Mouse (Mus musculus) heart, embryonic 11.5 days (tissue): Measurements from ENCODE around the gene Flvcr2. TPM values are rescaled to one million over a fixed set of nuclear protein-coding genes. Genes with fewer than 3 reads are reported as not detected.

ENCODE experiments used
- ATAC-seq: fragments of 200-750 bp; cut with Nextera tagmentation; replicated peaks from 2 replicates; pipeline ENCODE4 v1.8.0; 2017; ENCODE audit warnings: moderate library complexity; ENCODE audit not compliant: insufficient number of reproducible peaks, low FRiP score, low TSS enrichment
- H3K27ac ChIP-seq: fragments of 300-500 bp; sonication (generic); 2 replicates; pipeline ENCODE4 v1.5.1; 2014; ENCODE audit warnings: mild to moderate bottlenecking, low read depth, low read length
- H3K27me3 ChIP-seq: fragments of 300-500 bp; sonication (generic); 2 replicates; pipeline ENCODE4 v1.6.1; 2014; ENCODE audit warnings: mild to moderate bottlenecking, low read length, mixed read lengths; ENCODE audit not compliant: control insufficient read depth, insufficient read depth
- H3K36me3 ChIP-seq: fragments of 300-500 bp; sonication (generic); 2 replicates; pipeline ENCODE4 v1.6.1; 2014; ENCODE audit warnings: mild to moderate bottlenecking, low read length, moderate library complexity, mixed read lengths; ENCODE audit not compliant: control insufficient read depth, insufficient read depth
- H3K4me1 ChIP-seq: fragments of 300-500 bp; sonication (generic); 2 replicates; pipeline ENCODE4 v1.6.1; 2014; ENCODE audit warnings: low read length; ENCODE audit not compliant: control insufficient read depth, insufficient read depth
- H3K4me2 ChIP-seq: fragments of 300-500 bp; sonication (generic); 2 replicates; pipeline ENCODE4 v1.6.1; 2014; ENCODE audit warnings: mild to moderate bottlenecking, moderate library complexity
- H3K4me3 ChIP-seq: fragments of 300-500 bp; sonication (generic); 2 replicates; pipeline ENCODE4 v1.5.1; 2014; ENCODE audit warnings: low read depth, low read length
- H3K9ac ChIP-seq: fragments of 300-500 bp; sonication (generic); 2 replicates; pipeline ENCODE4 v1.6.1; 2014; ENCODE audit warnings: mild to moderate bottlenecking, low read depth, low read length, moderate library complexity
- H3K9me3 ChIP-seq: fragments of 300-500 bp; sonication (generic); replicated peaks from 2 replicates; pipeline ENCODE4 v1.6.1; 2016; ENCODE audit warnings: low read length; ENCODE audit not compliant: control insufficient read depth
- WGBS: fragments of 180-500 bp; shearing (Covaris S2); extraction: QIAGEN DNeasy Blood & Tissue Kit; methylation state at CpG from one replicate; pipeline ENCODE4 v1.1.7; 2014; ENCODE audit not compliant: insufficient replicate concordance; 5-methylcytosine and 5-hydroxymethylcytosine counted together
- polyA plus RNA-seq: library from polyadenylated mRNA; unstranded; fragments of >200 nt; fragmentation: Nextera tagmentation; extraction: Ambion mirVana; gene quantifications from 2 replicates; pipeline ENCODE4 v1.2.1, GENCODE M21; 2014

Gene Flvcr2
- polyA plus RNA-seq, 1 experiment from 2014 or later: 5.8 TPM

DNA sequence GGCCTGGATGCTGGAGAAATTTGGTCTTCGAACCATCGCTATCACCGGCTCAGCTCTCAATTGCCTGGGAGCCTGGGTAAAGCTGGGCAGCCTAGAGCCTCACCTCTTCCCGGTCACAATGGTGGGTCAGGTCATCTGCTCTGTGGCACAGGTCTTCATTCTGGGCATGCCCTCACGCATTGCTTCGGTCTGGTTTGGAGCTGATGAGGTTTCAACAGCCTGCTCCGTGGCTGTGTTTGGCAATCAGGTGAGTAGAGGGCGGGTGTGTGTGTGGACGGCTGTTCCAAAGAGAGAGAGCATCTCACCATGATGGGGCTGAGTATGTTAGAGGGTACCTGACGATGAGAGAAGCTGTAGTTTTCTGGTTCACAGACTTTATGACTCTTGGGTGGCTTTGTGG lies 1.0 kb downstream of the Flvcr2 start:
- Histone ChIP-seq H3K4me3 (peak overlapping the region; percentile 46), H3K9ac (no peak overlapping the region), H3K36me3 (no peaks in the 10 kb centered on the region), H3K9me3 (no peaks in the 10 kb centered on the region), H3K4me2 (peak overlapping the region; percentile 98), H3K4me1 (peaks cover 5% of the 10 kb centered on the region), H3K27me3 (peaks cover 7% of the 10 kb centered on the region), H3K27ac (no peak overlapping the region)
- 76% methylated on average over 10 of the region's 10 CpGs for WGBS
- ATAC-seq: no peak

DNA sequence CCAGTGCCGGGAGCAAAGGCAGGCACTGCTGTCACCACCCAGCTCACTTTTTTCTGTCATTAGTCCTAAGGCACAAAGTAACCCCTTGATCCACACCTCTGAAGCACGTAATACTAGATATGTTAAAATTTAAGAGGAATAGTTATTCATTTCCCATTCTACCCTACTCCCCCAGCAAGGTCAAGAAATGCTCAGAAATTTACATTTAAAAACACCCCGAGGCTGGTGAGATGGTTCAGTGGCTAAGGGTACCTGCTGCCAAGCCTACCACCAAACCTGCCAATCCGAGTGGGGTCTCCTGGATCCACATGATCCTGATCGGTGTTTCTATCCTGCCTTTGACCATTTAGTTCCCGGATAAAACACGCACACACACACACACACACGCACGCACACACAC lies 3.5 kb downstream of the Flvcr2 start:
- H3K4me1 ChIP-seq: peaks cover 7% of the 10 kb centered on the region
- no peak overlapping the region for H3K9ac ChIP-seq
- no peak overlapping the region for H3K27ac ChIP-seq
- ATAC-seq: no peak
- H3K4me2 ChIP-seq: no peak overlapping the region
- H3K36me3 ChIP-seq: no peaks in the 10 kb centered on the region
- peaks cover 7% of the 10 kb centered on the region for H3K27me3 ChIP-seq
- H3K4me3 ChIP-seq: no peak overlapping the region
- H3K9me3 ChIP-seq: no peaks in the 10 kb centered on the region
- 88% methylated on average over 9 of the region's 9 CpGs for WGBS

DNA sequence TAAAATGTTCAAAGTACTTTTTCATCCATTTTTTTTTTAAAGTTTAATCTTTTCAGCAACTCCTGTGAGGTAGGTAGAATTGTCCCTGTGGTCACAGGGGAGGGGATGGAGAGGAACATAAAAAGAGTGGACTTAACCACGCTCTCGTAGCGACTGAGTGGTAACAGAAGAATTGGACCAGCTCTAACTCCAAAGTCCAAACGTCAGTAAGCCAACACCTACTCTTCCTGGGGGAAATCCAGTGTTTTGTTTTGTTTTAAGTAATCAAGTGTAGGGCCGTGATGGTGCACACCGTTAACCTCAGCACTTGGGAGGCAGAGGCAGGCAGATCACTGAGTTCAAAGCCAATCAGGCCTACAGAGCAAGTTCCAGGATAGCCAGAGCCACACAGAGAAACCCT lies 5.8 kb downstream of the Flvcr2 start:
- Histone ChIP-seq H3K4me3 (no peak overlapping the region), H3K9ac (no peak overlapping the region), H3K27me3 (peaks cover 7% of the 10 kb centered on the region), H3K9me3 (no peaks in the 10 kb centered on the region), H3K27ac (no peak overlapping the region), H3K4me1 (peaks cover 6% of the 10 kb centered on the region), H3K36me3 (no peaks in the 10 kb centered on the region), H3K4me2 (no peak overlapping the region)
- WGBS: 77% methylated on average over 6 of the region's 6 CpGs
- ATAC-seq: no peak

DNA sequence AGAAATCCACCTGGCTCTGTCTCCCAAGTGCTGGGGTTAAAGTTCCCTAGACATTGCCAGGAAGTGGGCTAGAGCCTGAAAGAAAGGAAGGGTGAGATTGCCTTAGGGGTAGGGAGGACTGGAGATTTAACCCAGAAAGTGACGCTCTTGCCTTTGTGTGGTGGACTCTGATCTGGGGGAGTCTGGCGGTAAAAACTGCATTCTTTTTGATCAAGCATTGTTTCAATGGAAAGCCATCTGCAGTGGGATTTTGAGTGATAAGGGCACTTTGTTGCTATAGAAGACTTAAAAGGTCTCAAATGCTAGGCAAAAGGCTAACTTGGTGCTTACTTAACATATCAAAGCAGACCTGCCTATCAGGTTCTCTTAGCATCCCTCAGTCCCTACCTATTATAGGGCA lies 6.9 kb downstream of the Flvcr2 start:
- no peak for ATAC-seq
- no peak overlapping the region for H3K9ac ChIP-seq
- 49% methylated on average over 2 of the region's 2 CpGs for WGBS
- no peaks in the 10 kb centered on the region for H3K27me3 ChIP-seq
- no peak overlapping the region for H3K4me3 ChIP-seq
- H3K36me3 ChIP-seq: no peaks in the 10 kb centered on the region
- H3K4me1 ChIP-seq: peaks cover 5% of the 10 kb centered on the region; the same call in 1 of the 2 replicates
- H3K4me2 ChIP-seq: no peak overlapping the region
- no peaks in the 10 kb centered on the region for H3K9me3 ChIP-seq
- H3K27ac ChIP-seq: no peak overlapping the region

DNA sequence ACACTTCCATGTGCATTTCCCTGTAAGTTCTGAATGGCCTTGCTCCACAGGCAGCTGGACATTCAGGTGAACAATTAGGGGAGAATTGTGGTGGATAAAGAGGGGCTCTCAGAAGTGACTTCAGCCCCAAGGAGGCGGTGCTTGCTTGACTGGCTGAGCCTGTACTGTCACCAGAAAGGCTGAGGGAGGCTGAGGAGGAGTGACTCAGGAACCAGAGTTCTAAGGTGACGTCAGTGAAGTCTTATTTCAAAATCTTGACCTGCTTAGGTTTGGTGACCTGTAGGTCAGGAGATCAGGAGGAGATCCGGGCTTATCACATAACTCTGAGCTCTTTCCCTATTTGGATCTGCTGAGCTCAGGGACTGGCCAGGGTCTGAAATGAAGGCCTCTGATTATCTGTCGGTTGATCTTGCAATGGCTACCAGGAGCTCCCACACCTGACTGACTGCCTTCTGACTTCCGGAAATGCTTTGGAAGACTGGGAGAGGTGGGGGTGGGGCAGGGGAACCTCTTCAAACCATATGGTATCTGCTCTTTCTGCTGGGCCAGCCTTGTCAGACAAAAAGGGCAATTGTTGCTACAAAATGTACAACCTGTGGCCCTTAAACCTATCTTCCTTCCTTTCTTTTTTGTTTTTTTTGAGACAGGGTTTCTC lies 8.4 kb downstream of the Flvcr2 start:
- no peaks in the 10 kb centered on the region for H3K36me3 ChIP-seq
- H3K9ac ChIP-seq: no peak overlapping the region
- no peaks in the 10 kb centered on the region for H3K27me3 ChIP-seq
- WGBS: 44% methylated on average over 5 of the region's 5 CpGs
- ATAC-seq: no peak
- no peaks in the 10 kb centered on the region for H3K9me3 ChIP-seq
- H3K27ac ChIP-seq: no peak overlapping the region
- H3K4me1 ChIP-seq: peaks cover 5% of the 10 kb centered on the region; the same call in 1 of the 2 replicates
- H3K4me2 ChIP-seq: no peak overlapping the region
- H3K4me3 ChIP-seq: no peak overlapping the region

DNA sequence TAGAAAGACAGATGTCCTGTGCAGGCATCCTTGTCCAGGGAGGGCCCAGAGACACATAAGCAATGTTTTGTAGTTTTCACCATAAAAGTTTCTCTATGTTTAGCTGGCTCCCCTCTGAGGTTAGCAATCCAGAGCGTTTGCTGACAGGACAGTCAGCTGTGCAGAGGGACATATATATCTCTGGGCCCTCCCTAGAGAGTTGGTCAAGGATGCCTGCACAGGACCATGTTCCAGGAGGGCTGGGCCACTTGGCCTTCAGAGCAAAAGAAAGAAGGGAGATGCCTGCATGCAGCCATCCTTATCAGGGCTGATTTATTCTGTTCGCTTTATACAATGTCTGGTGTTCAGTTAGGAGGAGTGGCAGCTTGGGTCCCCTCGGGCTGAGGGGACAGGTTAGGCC lies 10.1 kb downstream of the Flvcr2 start:
- Histone ChIP-seq H3K4me3 (no peak overlapping the region), H3K9me3 (no peaks in the 10 kb centered on the region), H3K36me3 (no peaks in the 10 kb centered on the region), H3K27ac (no peak overlapping the region), H3K27me3 (no peaks in the 10 kb centered on the region), H3K4me2 (no peak overlapping the region), H3K4me1 (peaks cover 6% of the 10 kb centered on the region; the same call in 1 of the 2 replicates), H3K9ac (no peak overlapping the region)
- no peak for ATAC-seq
- 68% methylated on average over 3 of the region's 3 CpGs for WGBS

DNA sequence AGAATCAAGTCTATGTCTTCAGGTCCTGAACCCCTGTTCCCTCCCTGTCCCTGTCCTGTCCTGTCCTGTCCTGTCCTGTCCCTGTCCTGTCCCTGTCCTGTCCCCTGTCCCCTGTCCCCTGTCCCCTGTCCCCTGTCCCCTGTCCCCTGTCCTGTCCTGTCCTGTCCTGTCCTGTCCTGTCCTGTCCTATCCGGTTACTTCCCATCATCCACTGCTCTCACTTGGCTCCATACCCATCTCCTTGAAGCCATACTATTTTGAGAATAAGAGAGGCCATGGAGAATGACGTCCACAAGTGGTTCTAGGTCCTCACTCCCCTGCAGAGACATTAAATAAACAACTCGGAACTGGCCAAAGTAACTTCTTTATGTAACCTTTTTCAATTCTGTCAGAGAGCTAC lies 10.7 kb downstream of the Flvcr2 start:
- H3K9me3 ChIP-seq: no peaks in the 10 kb centered on the region
- no peaks in the 10 kb centered on the region for H3K36me3 ChIP-seq
- no peak overlapping the region for H3K4me2 ChIP-seq
- peaks cover 11% of the 10 kb centered on the region; the same call in 1 of the 2 replicates for H3K4me1 ChIP-seq
- H3K27me3 ChIP-seq: no peaks in the 10 kb centered on the region
- no peak overlapping the region for H3K9ac ChIP-seq
- no peak overlapping the region for H3K27ac ChIP-seq
- WGBS: 52% methylated on average over 3 of the region's 3 CpGs
- H3K4me3 ChIP-seq: no peak overlapping the region
- ATAC-seq: no peak

DNA sequence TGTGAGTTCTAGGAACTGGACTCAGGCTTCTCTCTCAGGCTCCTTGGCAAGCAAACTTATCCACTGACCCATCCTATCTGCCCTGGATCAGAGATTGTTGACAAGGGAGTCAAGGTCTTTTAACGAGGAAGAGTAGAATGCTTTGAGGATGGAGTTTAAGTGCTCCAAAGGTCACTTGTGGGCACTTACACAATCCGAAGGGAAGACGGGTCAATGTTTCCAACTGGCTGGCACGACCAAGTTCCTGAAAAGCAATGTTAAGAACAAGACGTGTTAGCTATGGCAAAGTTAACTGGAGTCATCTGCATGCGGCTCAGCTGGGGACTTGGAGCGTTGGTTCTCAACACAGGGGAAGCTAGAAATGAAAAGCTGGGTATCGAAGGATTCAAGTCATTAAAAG lies 12.4 kb downstream of the Flvcr2 start:
- no peaks in the 10 kb centered on the region for H3K36me3 ChIP-seq
- H3K4me1 ChIP-seq: peaks cover 11% of the 10 kb centered on the region; the same call in 1 of the 2 replicates
- 75% methylated on average over 8 of the region's 8 CpGs for WGBS
- H3K27me3 ChIP-seq: no peaks in the 10 kb centered on the region
- H3K9ac ChIP-seq: no peak overlapping the region
- H3K9me3 ChIP-seq: no peaks in the 10 kb centered on the region
- H3K4me3 ChIP-seq: no peak overlapping the region
- H3K4me2 ChIP-seq: no peak overlapping the region
- ATAC-seq: no peak
- no peak overlapping the region for H3K27ac ChIP-seq

DNA sequence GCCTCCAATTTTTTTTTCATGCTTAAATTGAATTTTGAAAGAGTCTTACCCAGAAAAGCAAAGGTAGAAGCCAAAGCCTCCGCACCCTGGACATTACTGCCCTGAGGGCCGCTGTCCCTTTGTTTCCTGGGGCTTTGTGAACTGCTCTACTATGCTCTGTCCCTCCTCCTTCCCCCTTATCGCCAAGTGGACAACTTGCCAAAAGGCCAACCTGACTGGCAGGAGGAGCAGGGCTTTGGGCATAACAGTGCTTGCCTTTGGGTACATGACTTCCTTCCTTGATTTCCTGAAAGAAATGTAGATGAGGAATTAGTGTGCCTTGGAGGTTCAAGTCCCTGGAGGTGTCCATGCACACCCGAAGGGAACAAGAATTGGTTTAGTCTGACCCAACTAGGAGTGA lies 15.1 kb downstream of the Flvcr2 start:
- no peaks in the 10 kb centered on the region for H3K36me3 ChIP-seq
- H3K9ac ChIP-seq: no peak overlapping the region
- H3K4me3 ChIP-seq: no peak overlapping the region
- no peak overlapping the region for H3K4me2 ChIP-seq
- ATAC-seq: no peak
- no peak overlapping the region for H3K27ac ChIP-seq
- 76% methylated on average over 4 of the region's 4 CpGs for whole genome bisulfite sequencing
- no peaks in the 10 kb centered on the region for H3K9me3 ChIP-seq
- H3K27me3 ChIP-seq: no peaks in the 10 kb centered on the region
- peaks cover 12% of the 10 kb centered on the region for H3K4me1 ChIP-seq
